Mouse (Mus musculus) thymus, postnatal 36 days (tissue): ENCODE results near the gene Kif24.

Experiments
- DNase-seq, 2 experiments: peaks; one replicate each; pipeline ENCODE4 v3.0.0; 2022; ENCODE audit warnings: mixed read lengths in 2 of 2

The Kif24 gene

GRCm38 (mm10) chr4:41464345-41465286 is at the start of gene Kif24, which contains the start of gene Nudt2:
Gene Kif24 (minus strand): TSS chr4:41464887.
Gene Nudt2 (plus strand): TSS chr4:41465151.
- DNase-seq, result peak; percentile 96 to 98

DNA sequence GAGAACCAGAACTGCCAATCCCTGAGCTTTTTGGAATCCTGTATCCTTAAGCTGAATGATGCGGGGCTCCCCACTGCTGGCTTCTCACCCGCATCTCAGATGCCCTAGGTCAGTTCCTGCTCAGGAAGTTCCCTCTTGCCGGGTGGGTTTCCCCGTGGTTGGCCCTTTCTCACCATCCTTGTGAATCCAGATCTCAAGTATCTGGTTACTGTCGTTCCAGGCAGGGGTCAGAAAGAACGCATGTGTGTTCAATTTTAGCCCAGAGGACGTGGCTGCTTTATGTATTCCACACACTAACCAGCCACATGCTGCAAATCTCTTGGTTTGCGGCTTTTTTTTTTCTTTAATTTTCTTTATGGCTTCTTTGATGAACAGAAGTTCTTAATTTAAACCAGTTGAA is 49.0 kb upstream of the Kif24 start:
- no peak for DNase-seq

GRCm38 (mm10) chr4:41513309-41513708 is 48.6 kb upstream of the Kif24 start:
- DNase-seq, result no peak

DNA sequence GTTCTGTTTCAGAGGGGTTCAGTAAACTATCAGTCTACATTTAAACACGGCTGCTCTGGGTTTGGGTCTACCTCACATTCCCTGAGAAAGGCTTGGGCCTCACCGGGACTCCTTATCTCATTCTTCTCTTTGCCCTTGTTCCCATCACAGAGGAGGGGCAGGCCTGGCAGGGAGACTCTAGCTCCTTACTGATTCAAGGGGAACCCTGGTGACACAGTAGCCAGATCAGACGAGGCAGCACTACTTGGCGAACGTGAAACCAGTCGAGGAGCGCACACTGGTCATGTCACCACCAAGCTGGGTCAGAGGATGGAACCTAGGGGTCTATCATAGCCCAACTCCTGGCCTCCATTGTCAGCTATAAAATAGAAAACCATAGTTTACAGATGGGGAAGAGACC is 43.3 kb upstream of the Kif24 start:
- DNase-seq, result no peak

- no peak for DNase-seq
Observed at GRCm38 (mm10) chr4:41507326-41507924, 42.7 kb upstream of the Kif24 start.

DNA sequence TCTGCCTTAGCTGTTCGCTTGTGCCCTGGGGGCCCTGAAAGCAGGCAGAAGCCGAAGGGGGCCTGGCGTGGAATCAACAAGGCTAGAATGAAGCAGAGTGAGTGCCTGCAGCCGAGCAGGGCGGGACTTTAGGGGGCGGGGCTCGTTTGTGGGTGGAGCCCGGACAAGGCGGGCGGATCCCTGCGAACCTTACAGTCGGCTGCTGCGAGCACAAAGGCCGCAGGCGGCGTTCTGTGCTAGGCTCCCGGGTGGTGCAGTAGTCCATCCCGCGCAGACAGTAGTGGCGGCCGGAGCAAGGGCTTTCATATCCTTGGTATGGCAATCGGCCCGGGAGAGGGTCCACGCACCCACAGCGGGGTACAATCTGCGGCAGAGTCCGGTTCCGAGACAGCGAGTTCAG is 42.2 kb upstream of the Kif24 start:
- DNase-seq, result peak; percentile 64 to 72

GRCm38 (mm10) chr4:41506156-41506555 is 41.5 kb upstream of the Kif24 start:
- DNase-seq, result peak; percentile 29 to 32

- DNase-seq, result no peak
Observed at GRCm38 (mm10) chr4:41505131-41505551, 40.5 kb upstream of the Kif24 start.

- no peak for DNase-seq
Observed at GRCm38 (mm10) chr4:41504325-41504724, 39.6 kb upstream of the Kif24 start.

DNA sequence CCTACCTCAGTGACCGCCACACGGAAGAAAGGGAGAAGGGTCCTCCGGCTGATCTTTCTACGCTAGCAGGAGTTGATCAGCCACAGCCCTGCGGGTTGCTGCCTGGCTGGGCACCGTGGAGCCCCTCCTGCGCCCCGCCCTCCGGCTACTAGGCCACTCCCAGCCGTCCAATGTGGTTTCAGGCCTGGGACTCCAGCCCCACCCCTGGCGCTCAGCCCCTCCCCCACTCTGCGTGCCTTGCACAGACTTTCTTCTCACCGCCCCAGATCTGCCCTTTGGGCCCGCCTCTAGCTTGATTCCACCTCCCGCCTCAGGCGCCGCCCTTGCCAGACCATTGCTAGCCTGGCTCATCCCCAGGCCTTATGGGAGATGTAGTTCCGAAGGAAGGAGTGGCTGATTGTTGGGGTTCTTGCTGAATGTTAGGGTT is 38.3 kb upstream of the Kif24 start, which contains the start of gene AI464131:
AI464131 (minus strand) TSS at position 91 of the 427 bp plus-strand sequence.
- peak; percentile 63 to 73 for DNase-seq

DNA sequence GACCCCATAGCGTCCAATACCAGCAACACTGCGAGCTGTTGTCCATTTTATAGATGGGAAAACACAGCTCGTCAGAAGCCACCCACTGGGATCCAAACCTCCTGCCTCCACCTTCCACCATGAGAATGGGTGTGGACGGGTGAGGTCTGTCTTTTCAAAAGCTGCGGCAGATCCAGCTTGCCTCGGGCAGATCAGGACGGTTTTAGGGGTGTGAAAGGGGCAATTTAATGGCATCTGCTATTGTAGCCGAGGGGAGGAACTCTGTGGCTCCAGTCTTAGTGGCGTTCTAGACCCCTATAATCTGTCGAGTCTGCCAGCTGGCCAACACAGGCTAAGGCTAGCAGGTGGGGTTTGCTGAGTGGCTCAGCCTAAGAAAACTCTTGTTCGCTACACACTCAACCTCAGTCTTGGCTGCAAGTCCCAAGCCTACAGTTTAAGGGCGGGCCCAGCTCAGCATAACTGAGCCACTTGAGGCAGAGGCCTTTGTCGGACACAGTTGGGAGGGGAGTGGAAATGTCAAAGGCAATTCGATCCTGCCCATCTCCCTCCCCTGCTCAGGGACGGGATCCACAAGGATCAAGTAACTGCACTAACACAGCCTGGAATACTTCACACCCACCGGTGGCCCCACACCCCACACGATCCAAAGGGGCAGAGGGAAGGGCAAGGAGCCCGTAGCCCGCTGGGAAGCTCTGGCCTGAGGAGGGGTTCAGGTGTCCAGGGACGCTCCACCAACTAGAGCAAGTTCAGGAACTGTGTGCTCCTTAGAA is 37.7 kb upstream of the Kif24 start:
- no peak for DNase-seq

GRCm38 (mm10) chr4:41500787-41501186 is 36.1 kb upstream of the Kif24 start:
- DNase-seq, result no peak

GRCm38 (mm10) chr4:41499619-41500018 is 34.9 kb upstream of the Kif24 start:
- no peak for DNase-seq

DNA sequence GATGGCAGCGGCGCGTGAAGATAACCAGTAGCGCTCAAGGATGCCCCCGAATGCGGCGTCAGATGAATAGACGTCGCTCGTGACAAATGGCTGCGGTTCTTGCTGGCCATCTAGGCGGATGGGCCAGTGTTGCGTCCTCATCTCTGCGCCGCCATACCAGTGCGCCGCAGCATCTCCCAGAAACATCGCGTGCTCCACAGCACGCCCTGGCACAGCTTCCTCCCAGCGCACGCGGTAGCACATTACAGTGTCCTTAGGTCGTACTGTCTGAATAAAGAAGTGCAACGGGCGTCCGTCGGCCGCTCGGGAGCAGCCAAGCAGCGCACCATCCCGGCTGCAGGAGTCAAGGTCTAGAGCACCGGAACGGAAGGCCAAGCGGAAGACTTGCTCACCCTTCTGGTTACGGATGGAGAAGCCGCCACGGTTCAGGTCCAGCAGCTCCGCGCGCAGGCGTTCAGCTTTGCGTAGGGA is 34.3 kb upstream of the Kif24 start:
- DNase-seq, result no peak

GRCm38 (mm10) chr4:41497995-41498845 is 33.5 kb upstream of the Kif24 start:
- DNase-seq, result no peak

DNA sequence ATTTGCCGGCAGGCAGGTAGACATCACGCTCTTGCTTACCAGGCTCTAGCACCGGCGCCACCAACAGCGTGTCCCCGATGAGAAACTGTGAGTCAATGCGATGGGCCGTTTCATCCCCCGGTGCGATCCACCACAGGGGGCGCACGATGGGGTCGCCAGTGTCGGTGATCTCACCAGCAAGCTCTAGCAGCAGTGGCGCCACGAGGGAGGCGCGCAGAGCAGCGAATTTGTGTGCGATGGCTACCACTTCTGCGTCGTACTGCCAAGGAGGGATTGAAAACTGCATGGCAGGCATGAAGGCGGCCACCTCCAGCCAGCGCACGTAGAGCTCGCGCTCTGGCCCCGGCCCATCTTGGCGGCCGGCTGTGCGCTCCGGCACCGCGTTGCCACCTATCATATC is 32.9 kb upstream of the Kif24 start:
- peak; percentile 51 to 52 for DNase-seq

GRCm38 (mm10) chr4:41497046-41497445 is 32.4 kb upstream of the Kif24 start:
- DNase-seq, result no peak

GRCm38 (mm10) chr4:41495850-41496249 is 31.2 kb upstream of the Kif24 start:
- no peak for DNase-seq

DNA sequence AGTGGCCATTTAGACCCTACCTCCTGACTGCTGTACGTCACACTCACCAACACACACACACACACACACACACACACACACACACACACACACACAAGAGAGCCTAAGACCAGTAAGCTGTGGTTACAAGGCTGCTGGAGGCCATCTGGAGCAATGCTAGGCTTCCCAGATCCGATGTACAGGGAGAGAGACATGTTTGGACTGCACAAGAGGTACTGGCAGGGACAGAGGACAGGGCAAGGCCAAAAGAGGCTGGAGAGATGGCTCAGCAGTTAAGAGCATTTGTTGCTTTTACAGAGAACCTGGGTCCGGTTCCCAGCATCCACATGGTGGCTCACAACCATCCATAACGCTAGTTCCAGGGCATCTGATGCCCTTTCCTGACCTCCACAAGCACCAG is 30.4 kb upstream of the Kif24 start:
- DNase-seq, result no peak

- DNase-seq, result no peak
Observed at GRCm38 (mm10) chr4:41494378-41494777, 29.7 kb upstream of the Kif24 start.

GRCm38 (mm10) chr4:41493464-41494116 is 28.9 kb upstream of the Kif24 start:
- no peak for DNase-seq
